Mouse (Mus musculus): Measurements from ENCODE around the gene 4931428L18Rik. TPM values are rescaled to one million over a fixed set of nuclear protein-coding genes. Genes with fewer than 3 reads are reported as not detected.

The 4931428L18Rik gene
- polyA plus RNA-seq (2015; fragmentation: Nextera tagmentation; extraction: Ambion mirVana), result not detected in 2 replicates

GRCm38 (mm10) chr1:31222564-31222963 lies at the start of gene 4931428L18Rik, which contains the start of gene Pih1d3:
Gene 4931428L18Rik (minus strand): TSS chr1:31222684.
Gene Pih1d3 (plus strand): TSS chr1:31222838.

GRCm38 (mm10) chr1:31176101-31176500 lies 46.4 kb downstream of the 4931428L18Rik start, which contains the start of gene Lgsn:
Gene Lgsn (plus strand): TSS chr1:31176401.

GRCm38 (mm10) chr1:30977868-30978267 lies 244.6 kb downstream of the 4931428L18Rik start, which contains the start of gene AC153137.1:
Gene AC153137.1 (minus strand): TSS chr1:30977968.

Other genes starting within 250 kb of the 4931428L18Rik start
- not detected in 2 replicates for gene AC153137.1, start 244.7 kb downstream of the 4931428L18Rik start, polyA plus RNA-seq (2015; fragmentation: Nextera tagmentation; extraction: Ambion mirVana)
- gene Lgsn, start 46.3 kb downstream of the 4931428L18Rik start, polyA plus RNA-seq (2015; fragmentation: Nextera tagmentation; extraction: Ambion mirVana), result 0.18 TPM in 1 of 2 replicates, not detected in the other
- not detected in 2 replicates for gene Pih1d3, start 154 bp upstream of the 4931428L18Rik start, polyA plus RNA-seq (2015; fragmentation: Nextera tagmentation; extraction: Ambion mirVana)